Mouse (Mus musculus): ENCODE data around the gene Rab9. TPM values are rescaled to one million over a fixed set of nuclear protein-coding genes. Genes with fewer than 3 reads are reported as not detected.
A peak's percentile ranks its signal among the peaks of the same experiment; 100 is the strongest.

The Rab9 gene
- polyA plus RNA-seq, 1 experiment from 2014 or later: 60.9 TPM

DNA sequence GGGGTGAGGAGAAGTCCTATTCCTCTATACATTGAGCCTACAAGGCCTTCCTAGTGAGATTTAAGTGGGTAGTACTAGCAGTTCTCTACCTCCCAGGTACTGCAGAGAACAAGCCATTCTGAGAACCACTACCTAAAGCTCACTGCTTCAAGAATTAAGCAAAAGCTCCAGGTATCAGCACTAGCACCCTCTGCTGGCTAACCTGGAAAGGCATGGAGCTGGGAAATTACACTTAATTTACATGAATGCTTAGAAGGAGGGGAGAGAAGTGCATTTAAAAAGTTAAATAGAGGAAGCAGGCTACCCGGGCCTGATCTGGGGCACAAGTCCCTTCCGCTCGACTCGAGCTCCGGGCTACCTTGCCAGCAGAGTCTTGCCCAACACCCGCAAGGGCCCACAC is 63.5 kb downstream of the Rab9 start:
- H3K4me3 ChIP-seq (replicated peaks; ENCODE audit: low read length): no peak overlapping the region
- 0 out of 2 replicates have a peak, but pooled peaks cover 6% of the 10 kb centered on the region for H3K36me3 ChIP-seq (replicated peaks; ENCODE audit: control insufficient read depth, insufficient read depth)
- WGBS: 83% methylated on average over 5 of the region's 6 CpGs
- H3K9ac ChIP-seq: no peak overlapping the region
- DNase-seq (ENCODE audit: low spot score) (peak; percentile 47), ATAC-seq (ENCODE audit: low FRiP score) (no peak)
- H3K9me3 ChIP-seq (ENCODE audit: control insufficient read depth, low read length): no peaks in the 10 kb centered on the region
- H3K27ac ChIP-seq: no peak overlapping the region
- no peak overlapping the region for H3K4me2 ChIP-seq (replicated peaks)
- H3K4me1 ChIP-seq (replicated peaks; ENCODE audit: control insufficient read depth, insufficient read depth, low read length): no peaks in the 10 kb centered on the region
- no peaks in the 10 kb centered on the region for H3K27me3 ChIP-seq (ENCODE audit: control insufficient read depth, insufficient read depth, low read length)

GRCm38 (mm10) chrX:166407865-166408264 is 71.8 kb downstream of the Rab9 start:
- peaks cover 14% of the 10 kb centered on the region; the same call in 1 of the 2 replicates for H3K27me3 ChIP-seq (ENCODE audit: control insufficient read depth, insufficient read depth, low read length)
- no peak overlapping the region for H3K9ac ChIP-seq
- peaks cover 45% of the 10 kb centered on the region for H3K36me3 ChIP-seq (replicated peaks; ENCODE audit: control insufficient read depth, insufficient read depth)
- no peak for DNase-seq (ENCODE audit: low spot score)
- no peak overlapping the region for H3K27ac ChIP-seq
- no peak overlapping the region for H3K4me2 ChIP-seq (replicated peaks)
- ATAC-seq (ENCODE audit: low FRiP score): no peak
- H3K9me3 ChIP-seq (ENCODE audit: control insufficient read depth, low read length): no peaks in the 10 kb centered on the region
- H3K4me3 ChIP-seq (replicated peaks; ENCODE audit: low read length): no peak overlapping the region
- H3K4me1 ChIP-seq (replicated peaks; ENCODE audit: control insufficient read depth, insufficient read depth, low read length): no peaks in the 10 kb centered on the region

Other genes starting within 250 kb of the Rab9 start
- 233 and 249 TPM in 2 replicates for gene Gpm6b, start 241.0 kb downstream of the Rab9 start, polyA plus RNA-seq (2014; fragmentation: Nextera tagmentation; extraction: Ambion mirVana)
- gene Trappc2, start 39.3 kb downstream of the Rab9 start, polyA plus RNA-seq (2014; fragmentation: Nextera tagmentation; extraction: Ambion mirVana): 91.4 and 92.8 TPM in 2 replicates
- 7.4 and 7.7 TPM in 2 replicates for gene Ofd1, start 39.2 kb downstream of the Rab9 start, polyA plus RNA-seq (2014; fragmentation: Nextera tagmentation; extraction: Ambion mirVana)
- gene Tceanc, start 38.7 kb upstream of the Rab9 start, polyA plus RNA-seq (2014; fragmentation: Nextera tagmentation; extraction: Ambion mirVana): 4.0 and 5.1 TPM in 2 replicates
- 3.0 and 3.9 TPM in 2 replicates for gene Egfl6, start 105.9 kb upstream of the Rab9 start, polyA plus RNA-seq (2014; fragmentation: Nextera tagmentation; extraction: Ambion mirVana)